Mouse (Mus musculus): ENCODE results near the gene Gm47429.
"Not testable (repeated sequence)": the region's sequence is repeated elsewhere in the genome, so short reads cannot be mapped to it uniquely, and the experiment has no call there.

The Gm47429 gene

GRCm38 (mm10) chr13:50443812-50444211, at the start of gene Gm47429:
Gene Gm47429 (minus strand): TSS chr13:50443912.
- DNase-seq (ENCODE audit: low read depth, low spot score) = no peak

GRCm38 (mm10) chr13:50488510-50488909, 44.8 kb upstream of the Gm47429 start:
- DNase-seq (ENCODE audit: low read depth, low spot score) = not testable (repeated sequence)

- no peak for DNase-seq (ENCODE audit: low read depth, low spot score)
Observed at GRCm38 (mm10) chr13:50467007-50467406, 23.3 kb upstream of the Gm47429 start, which contains the start of gene Nutm2. Gene Nutm2 (plus strand): TSS chr13:50467307.

GRCm38 (mm10) chr13:50464621-50465562, 21.2 kb upstream of the Gm47429 start:
- no peak for DNase-seq (ENCODE audit: low read depth, low spot score)

GRCm38 (mm10) chr13:50460433-50460832, 16.7 kb upstream of the Gm47429 start:
- DNase-seq (ENCODE audit: low read depth, low spot score) = not testable (repeated sequence)

- DNase-seq (ENCODE audit: low read depth, low spot score) = no peak
Observed at GRCm38 (mm10) chr13:50453426-50453825, 9.7 kb upstream of the Gm47429 start.

GRCm38 (mm10) chr13:50452266-50452665, 8.6 kb upstream of the Gm47429 start:
- not testable (repeated sequence) for DNase-seq (ENCODE audit: low read depth, low spot score)

GRCm38 (mm10) chr13:50445261-50445660, 1.5 kb upstream of the Gm47429 start:
- no peak for DNase-seq (ENCODE audit: low read depth, low spot score)

- DNase-seq (ENCODE audit: low read depth, low spot score) = no peak
Observed at GRCm38 (mm10) chr13:50426686-50427085, 17.0 kb downstream of the Gm47429 start.

- no peak for DNase-seq (ENCODE audit: low read depth, low spot score)
Observed at GRCm38 (mm10) chr13:50424517-50424916, 19.2 kb downstream of the Gm47429 start.

- DNase-seq (ENCODE audit: low read depth, low spot score) = no peak
Observed at GRCm38 (mm10) chr13:50423625-50424209, 20.0 kb downstream of the Gm47429 start.

- no peak for DNase-seq (ENCODE audit: low read depth, low spot score)
Observed at GRCm38 (mm10) chr13:50418421-50418820, 25.3 kb downstream of the Gm47429 start.

GRCm38 (mm10) chr13:50417389-50418183, 26.1 kb downstream of the Gm47429 start, which contains the start of gene Fbxw17:
Gene Fbxw17 (plus strand): TSS chr13:50417864.
- peak; percentile 5 for DNase-seq (ENCODE audit: low read depth, low spot score)

All from c-Kit-negative CD71-positive TER-119-positive erythroid progenitor cells, embryonic 14.5 days (primary cell).